Mouse (Mus musculus) bone marrow, adult 2 months (tissue): ENCODE measurements around the gene Homer2. TPM values are rescaled to one million over a fixed set of nuclear protein-coding genes. Genes with fewer than 3 reads are reported as not detected.

Source experiments
- H3K27ac ChIP-seq: fragments of 200-500 bp; 2 replicates; pipeline ENCODE4 v1.5.1; 2012; ENCODE audit warnings: low read depth, mild to moderate bottlenecking, control low read depth, inconsistent platforms, low read length; ENCODE audit not compliant: control insufficient read depth, poor library complexity, insufficient read depth
- H3K4me1 ChIP-seq: fragments of 200-500 bp; 2 replicates; pipeline ENCODE4 v1.6.1; 2011; ENCODE audit warnings: low read length; ENCODE audit not compliant: control insufficient read depth, insufficient read depth
- H3K4me3 ChIP-seq: fragments of 200-500 bp; replicated peaks from 2 replicates; pipeline ENCODE3; 2011; ENCODE audit warnings: mild to moderate bottlenecking, low read depth, low read length, control low read depth; ENCODE audit not compliant: control insufficient read depth
- CTCF ChIP-seq: fragments of 200-500 bp; IDR thresholded peaks from 2 replicates; pipeline ENCODE4 v1.5.1; 2011; ENCODE audit warnings: low read length, control low read depth; ENCODE audit not compliant: control insufficient read depth, insufficient read depth
- POLR2A ChIP-seq: fragments of 200-500 bp; IDR thresholded peaks from 2 replicates; pipeline ENCODE4 v1.6.1; 2011; ENCODE audit warnings: low read depth, mild to moderate bottlenecking, control low read depth, low read length, borderline replicate concordance; ENCODE audit not compliant: control insufficient read depth
- WGBS: fragments of 180-500 bp; shearing (Covaris S2); methylation state at CpG from one replicate; pipeline ENCODE4 v1.1.7; 2018; 5-methylcytosine and 5-hydroxymethylcytosine counted together
- polyA plus RNA-seq: library from polyadenylated mRNA; stranded (reverse); fragments of >200 nt; gene quantifications from 2 replicates; pipeline ENCODE4 v1.2.4, GENCODE M21; 2011; ENCODE audit warnings: low replicate concordance; ENCODE audit not compliant: missing spikeins, insufficient read depth, insufficient read length

Homer2 gene
- polyA plus RNA-seq, 1 experiment = 2.1 TPM

DNA sequence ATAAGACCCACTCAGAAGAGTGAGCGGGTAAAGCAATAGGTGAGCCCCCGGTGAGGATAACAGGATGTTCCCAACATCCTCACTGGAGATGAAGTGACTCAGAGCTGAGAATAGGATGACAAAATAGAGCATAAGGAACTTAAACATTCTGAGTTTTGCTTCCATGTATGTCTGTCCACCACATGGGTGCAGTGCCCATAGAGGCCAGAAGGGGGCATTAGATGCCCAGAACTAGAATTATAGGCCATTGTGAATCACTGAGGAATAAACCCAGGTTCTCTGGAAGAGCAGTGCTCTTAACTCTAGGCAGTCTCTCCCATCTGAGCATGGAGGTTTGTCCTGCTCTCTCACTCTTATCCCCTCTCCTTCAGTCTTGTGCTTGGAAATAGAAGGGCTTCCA, 153.0 kb downstream of the Homer2 start:
- 61% methylated on average over 2 of the region's 2 CpGs for WGBS
- TF ChIP-seq CTCF (peak; percentile 58; the same call in 1 of the 2 replicates), POLR2A (no peak)
- Histone ChIP-seq H3K4me1 (no peaks in the 10 kb centered on the region), H3K4me3 (no peak overlapping the region), H3K27ac (no peak overlapping the region)

DNA sequence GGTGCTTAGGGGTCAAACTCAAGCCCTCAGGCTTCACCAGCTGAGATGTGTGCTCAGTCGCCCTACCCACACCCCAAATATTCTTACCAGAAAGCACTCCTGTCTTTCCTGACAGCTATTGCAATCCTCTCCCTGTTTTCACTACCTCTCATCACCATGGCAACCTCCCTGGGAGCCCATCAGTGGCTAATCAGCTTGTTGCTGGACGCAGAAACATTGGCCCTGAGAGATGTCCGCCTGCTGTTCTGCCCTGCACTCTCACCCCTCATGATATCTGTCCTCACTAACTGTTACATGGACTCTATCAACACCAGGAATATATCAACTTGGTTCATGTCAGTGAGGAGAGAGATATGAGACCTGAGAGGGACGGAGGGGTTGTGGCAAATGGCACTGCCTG, 153.7 kb downstream of the Homer2 start:
- no peak overlapping the region for H3K4me3 ChIP-seq
- H3K27ac ChIP-seq = no peak overlapping the region
- TF ChIP-seq CTCF = no peak
- no peak for TF ChIP-seq POLR2A
- WGBS = 63% methylated on average over 4 of the region's 4 CpGs
- H3K4me1 ChIP-seq = no peaks in the 10 kb centered on the region

Other genes with a start within 250 kb of the Homer2 start
- gene Ap3b2, start 213.6 kb downstream of the Homer2 start, polyA plus RNA-seq = 0.62 TPM in 1 of 2 replicates, not detected in the other
- not detected in 2 replicates for gene BC048679, start 209.2 kb downstream of the Homer2 start, polyA plus RNA-seq
- gene Fsd2, start 140.6 kb downstream of the Homer2 start, polyA plus RNA-seq = 0.75 and 1.1 TPM in 2 replicates
- 11.3 and 18.2 TPM in 2 replicates for gene Whamm, start 136.3 kb downstream of the Homer2 start, polyA plus RNA-seq
- 13.7 and 20.9 TPM in 2 replicates for gene Ramac, start 55.4 kb upstream of the Homer2 start, polyA plus RNA-seq
- gene 3110040N11Rik, start 82.0 kb upstream of the Homer2 start, polyA plus RNA-seq = 12.1 and 13.9 TPM in 2 replicates
- 20.6 and 37.0 TPM in 2 replicates for gene Btbd1, start 121.9 kb upstream of the Homer2 start, polyA plus RNA-seq
- not detected in 2 replicates for gene Gm10160, start 148.3 kb upstream of the Homer2 start, polyA plus RNA-seq
- 13.0 and 46.2 TPM in 2 replicates for gene Tm6sf1, start 151.5 kb upstream of the Homer2 start, polyA plus RNA-seq
- 1.1 and 1.4 TPM in 2 replicates for gene Hdgfl3, start 226.9 kb upstream of the Homer2 start, polyA plus RNA-seq